Mouse (Mus musculus) embryonic fibroblast, embryonic 13.5 days (primary cell): ENCODE measurements around the gene Popdc3.

Source experiments
- CTCF ChIP-seq: IDR thresholded peaks from 2 replicates; pipeline ENCODE4 v1.5.1; 2011; ENCODE audit warnings: mild to moderate bottlenecking, control low read depth, low read length, moderate library complexity, borderline replicate concordance; ENCODE audit not compliant: insufficient read depth
- POLR2A ChIP-seq: IDR thresholded peaks from 2 replicates; pipeline ENCODE4 v1.6.1; 2011; ENCODE audit warnings: low read depth, mild to moderate bottlenecking, control low read depth, low read length, moderate library complexity

DNA sequence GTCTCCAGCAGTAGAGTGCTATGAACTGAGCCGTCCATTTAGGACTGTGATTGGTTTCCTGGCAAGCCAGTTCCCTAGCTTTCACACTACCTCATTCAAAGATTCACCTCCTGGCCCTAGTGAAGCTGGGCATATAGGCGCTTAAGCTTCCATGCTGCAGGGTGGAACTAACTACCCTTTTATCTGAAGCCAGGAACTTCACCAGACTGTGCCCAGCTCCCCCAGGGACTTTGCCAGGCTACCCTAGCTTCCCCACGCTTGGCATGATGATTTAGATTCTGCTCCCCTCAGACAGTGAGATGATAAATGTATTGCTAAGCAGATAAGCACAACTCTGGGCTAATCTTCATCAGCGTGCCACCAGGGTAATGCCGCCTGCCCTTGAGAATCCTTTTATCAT lies 133.2 kb downstream of the Popdc3 start:
- TF ChIP-seq POLR2A: no peak
- TF ChIP-seq CTCF: no peak
